Mouse (Mus musculus) hindbrain, embryonic 14.5 days (tissue): ENCODE results near the gene Golt1a. TPM values are rescaled to one million over a fixed set of nuclear protein-coding genes. Genes with fewer than 3 reads are reported as not detected.

Experiments used
- ATAC-seq: fragments of 200-750 bp; cut with Nextera tagmentation; 2 replicates; pipeline ENCODE4 v1.8.0; 2017; ENCODE audit warnings: moderate number of reproducible peaks, mild to moderate bottlenecking, moderate TSS enrichment, moderate library complexity; ENCODE audit not compliant: low FRiP score
- DNase-seq: peaks from one replicate; pipeline ENCODE4 v3.0.0-alpha.2; 2015; ENCODE audit warnings: low spot score
- H3K27ac ChIP-seq: fragments of 300-500 bp; sonication (generic); 2 replicates; pipeline ENCODE4 v1.5.1; 2014; ENCODE audit warnings: mild to moderate bottlenecking, moderate library complexity
- H3K27me3 ChIP-seq: fragments of 300-500 bp; sonication (generic); 2 replicates; pipeline ENCODE4 v1.6.1; 2014; ENCODE audit warnings: mild to moderate bottlenecking, low read length, mixed read lengths; ENCODE audit not compliant: control insufficient read depth, insufficient read depth
- H3K36me3 ChIP-seq: fragments of 300-500 bp; sonication (generic); replicated peaks from 2 replicates; pipeline ENCODE4 v1.6.1; 2014; ENCODE audit not compliant: control insufficient read depth, insufficient read depth
- H3K4me1 ChIP-seq: fragments of 300-500 bp; sonication (generic); replicated peaks from 2 replicates; pipeline ENCODE4 v1.6.1; 2014; ENCODE audit warnings: antibody characterized with exemption, low read length, mixed read lengths; ENCODE audit not compliant: control insufficient read depth, insufficient read depth
- H3K4me2 ChIP-seq: fragments of 300-500 bp; sonication (generic); replicated peaks from 2 replicates; pipeline ENCODE4 v1.6.1; 2014; ENCODE audit warnings: mild to moderate bottlenecking, moderate library complexity
- H3K4me3 ChIP-seq: fragments of 300-500 bp; sonication (generic); replicated peaks from 2 replicates; pipeline ENCODE4 v1.5.1; 2014; ENCODE audit warnings: mild to moderate bottlenecking, low read length
- H3K9ac ChIP-seq: fragments of 300-500 bp; sonication (generic); 2 replicates; pipeline ENCODE4 v1.6.1; 2014
- H3K9me3 ChIP-seq: fragments of 300-500 bp; sonication (generic); 2 replicates; pipeline ENCODE4 v1.6.1; 2016; ENCODE audit warnings: low read length; ENCODE audit not compliant: control insufficient read depth
- WGBS: fragments of 180-500 bp; shearing (Covaris S2); extraction: QIAGEN DNeasy Blood & Tissue Kit; methylation state at CpG from one replicate; pipeline ENCODE4 v1.1.7; 2014; 5-methylcytosine and 5-hydroxymethylcytosine counted together
- polyA plus RNA-seq: library from polyadenylated mRNA; unstranded; fragments of >200 nt; fragmentation: Nextera tagmentation; extraction: Ambion mirVana; gene quantifications from 2 replicates; pipeline ENCODE4 v1.2.1, GENCODE M21; 2014

The Golt1a gene
- polyA plus RNA-seq, 1 experiment from 2014 or later, result not detected

DNA sequence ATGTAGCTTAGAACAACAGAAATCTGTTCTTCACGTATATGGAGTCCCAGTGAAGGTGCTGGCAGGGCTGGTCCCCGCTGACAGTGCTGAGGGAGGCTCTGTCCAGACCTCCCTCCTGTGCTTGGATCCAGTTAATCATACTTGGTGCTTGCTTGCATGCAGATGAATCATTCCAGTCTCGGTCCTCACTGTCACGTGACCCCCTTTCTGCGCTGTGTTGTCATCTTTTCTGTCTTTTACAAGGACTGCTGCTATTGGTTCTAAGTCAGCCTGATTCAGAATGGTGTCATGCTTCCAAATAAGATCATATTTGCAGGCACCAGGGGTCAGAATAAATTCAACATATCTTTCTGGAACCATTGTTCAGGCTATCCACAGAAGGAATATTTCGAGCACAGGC, 17.7 kb upstream of the Golt1a start:
- Histone ChIP-seq H3K27ac (no peak overlapping the region), H3K4me1 (no peaks in the 10 kb centered on the region), H3K4me3 (no peak overlapping the region), H3K9ac (no peak overlapping the region), H3K36me3 (peaks cover 73% of the 10 kb centered on the region), H3K9me3 (no peaks in the 10 kb centered on the region), H3K4me2 (no peak overlapping the region), H3K27me3 (no peaks in the 10 kb centered on the region)
- no peak for ATAC-seq
- no peak for DNase-seq
- 92% methylated on average over 6 of the region's 6 CpGs for whole genome bisulfite sequencing

GRCm38 (mm10) chr1:133292608-133293007, 17.0 kb upstream of the Golt1a start:
- Histone ChIP-seq H3K9ac (no peak overlapping the region), H3K9me3 (no peaks in the 10 kb centered on the region), H3K36me3 (peaks cover 68% of the 10 kb centered on the region), H3K4me2 (no peak overlapping the region), H3K4me1 (no peaks in the 10 kb centered on the region), H3K27ac (no peak overlapping the region), H3K27me3 (no peaks in the 10 kb centered on the region), H3K4me3 (no peak overlapping the region)
- DNase-seq, result no peak
- ATAC-seq, result no peak

GRCm38 (mm10) chr1:133296376-133296775, 13.2 kb upstream of the Golt1a start:
- H3K27ac ChIP-seq, result no peak overlapping the region
- WGBS, result 88% methylated on average over 9 of the region's 9 CpGs
- ATAC-seq (no peak), DNase-seq (no peak)
- no peak overlapping the region for H3K4me3 ChIP-seq
- no peaks in the 10 kb centered on the region for H3K27me3 ChIP-seq
- H3K9ac ChIP-seq, result no peak overlapping the region
- no peaks in the 10 kb centered on the region for H3K4me1 ChIP-seq
- H3K36me3 ChIP-seq, result peaks cover 62% of the 10 kb centered on the region
- H3K9me3 ChIP-seq, result no peaks in the 10 kb centered on the region
- H3K4me2 ChIP-seq, result no peak overlapping the region

DNA sequence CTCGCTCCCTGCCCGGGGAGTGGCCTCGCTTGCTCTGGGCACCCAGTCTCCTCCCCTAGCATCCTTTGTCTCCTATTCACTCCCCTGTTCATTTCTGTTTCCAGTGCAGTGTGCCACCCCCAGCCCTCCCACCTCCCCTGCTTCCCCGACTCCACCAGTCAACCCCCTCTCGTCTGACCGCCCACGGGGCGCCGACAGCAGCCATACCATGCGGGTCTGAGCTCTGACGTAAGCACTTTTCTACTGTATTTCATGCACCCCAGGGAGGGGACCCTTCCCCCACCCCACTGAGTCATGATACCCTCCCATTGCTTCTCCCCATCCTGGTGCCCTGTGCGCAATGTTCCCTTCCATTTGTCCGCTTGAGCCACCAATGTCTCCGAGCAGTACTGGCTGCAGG, 10.8 kb upstream of the Golt1a start:
- Histone ChIP-seq H3K4me3 (no peak overlapping the region), H3K36me3 (peaks cover 43% of the 10 kb centered on the region), H3K27ac (no peak overlapping the region)

GRCm38 (mm10) chr1:133302540-133302939, 7.1 kb upstream of the Golt1a start:
- H3K27me3 ChIP-seq, result no peaks in the 10 kb centered on the region
- ATAC-seq, result no peak
- 45% methylated on average over 3 of the region's 3 CpGs for WGBS
- H3K4me2 ChIP-seq, result no peak overlapping the region
- no peak overlapping the region for H3K9ac ChIP-seq
- peak; percentile 36 for DNase-seq
- no peak overlapping the region for H3K27ac ChIP-seq
- peaks cover 5% of the 10 kb centered on the region; the same call in 1 of the 2 replicates for H3K4me1 ChIP-seq
- no peak overlapping the region for H3K4me3 ChIP-seq
- H3K9me3 ChIP-seq, result no peaks in the 10 kb centered on the region
- H3K36me3 ChIP-seq, result peaks cover 20% of the 10 kb centered on the region

More for the DNA sequence above, 10.8 kb upstream of the Golt1a start:
- Histone ChIP-seq H3K4me2 (no peak overlapping the region), H3K4me1 (no peaks in the 10 kb centered on the region), H3K9me3 (no peaks in the 10 kb centered on the region), H3K27me3 (no peaks in the 10 kb centered on the region), H3K9ac (no peak overlapping the region)
- ATAC-seq, result no peak
- 42% methylated on average over 14 of the region's 14 CpGs for WGBS
- no peak for DNase-seq

DNA sequence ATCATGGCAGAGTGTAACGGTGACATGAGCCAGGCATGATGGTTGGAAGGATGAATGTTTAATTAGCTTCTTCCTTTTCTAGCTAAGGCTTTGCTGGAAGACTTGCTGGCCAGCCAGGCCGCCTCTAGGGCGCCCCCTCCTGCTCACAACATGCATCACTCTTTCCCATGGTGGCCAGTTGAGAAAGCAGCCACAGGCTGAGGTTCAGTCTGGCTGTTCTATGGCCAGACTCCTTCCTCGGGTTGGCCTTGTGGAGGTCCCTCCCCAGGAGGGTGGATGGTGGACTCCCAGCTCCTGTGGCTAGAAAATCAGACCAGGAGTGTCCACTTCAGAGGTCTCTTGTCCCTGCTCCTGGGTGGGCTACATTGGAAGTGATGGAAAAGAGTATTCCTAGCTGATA, 2.8 kb upstream of the Golt1a start:
- WGBS, result 3% methylated on average over 4 of the region's 4 CpGs
- no peaks in the 10 kb centered on the region for H3K27me3 ChIP-seq
- no peak for ATAC-seq

GRCm38 (mm10) chr1:133307318-133307717, 2.3 kb upstream of the Golt1a start:
- Histone ChIP-seq H3K9ac (no peak overlapping the region), H3K27me3 (no peaks in the 10 kb centered on the region), H3K4me3 (no peak overlapping the region), H3K4me1 (peaks cover 6% of the 10 kb centered on the region; the same call in 1 of the 2 replicates), H3K27ac (no peak overlapping the region), H3K9me3 (no peaks in the 10 kb centered on the region), H3K36me3 (no peaks in the 10 kb centered on the region), H3K4me2 (no peak overlapping the region)
- DNase-seq (peak; percentile 90), ATAC-seq (no peak)
- WGBS, result 14% methylated on average over 6 of the region's 6 CpGs

More for the DNA sequence above, 2.8 kb upstream of the Golt1a start:
- Histone ChIP-seq H3K4me1 (peaks cover 5% of the 10 kb centered on the region; the same call in 1 of the 2 replicates), H3K4me3 (no peak overlapping the region), H3K9ac (no peak overlapping the region), H3K27ac (no peak overlapping the region), H3K9me3 (no peaks in the 10 kb centered on the region), H3K4me2 (no peak overlapping the region), H3K36me3 (no peaks in the 10 kb centered on the region)
- peak; percentile 74 for DNase-seq

DNA sequence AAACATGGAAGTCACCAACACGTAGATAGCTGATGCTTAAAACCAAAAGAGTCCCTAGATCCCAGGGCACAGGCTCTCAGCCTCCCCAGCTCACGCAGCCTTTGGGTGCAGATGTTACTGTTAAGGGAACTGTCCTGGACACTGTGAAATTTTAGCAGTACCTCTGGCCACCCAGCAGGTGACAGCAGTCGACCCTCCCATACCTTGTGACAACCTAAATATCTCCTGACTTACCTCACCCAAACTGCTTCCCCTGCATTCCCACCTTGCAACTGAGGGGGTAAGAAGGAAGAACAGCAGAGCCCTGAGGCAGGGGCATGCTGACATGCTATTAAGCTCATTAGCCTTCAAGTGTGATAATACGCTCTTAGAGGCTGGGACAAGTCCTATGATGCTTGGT, 1.6 kb downstream of the Golt1a start:
- ATAC-seq, result no peak

DNA sequence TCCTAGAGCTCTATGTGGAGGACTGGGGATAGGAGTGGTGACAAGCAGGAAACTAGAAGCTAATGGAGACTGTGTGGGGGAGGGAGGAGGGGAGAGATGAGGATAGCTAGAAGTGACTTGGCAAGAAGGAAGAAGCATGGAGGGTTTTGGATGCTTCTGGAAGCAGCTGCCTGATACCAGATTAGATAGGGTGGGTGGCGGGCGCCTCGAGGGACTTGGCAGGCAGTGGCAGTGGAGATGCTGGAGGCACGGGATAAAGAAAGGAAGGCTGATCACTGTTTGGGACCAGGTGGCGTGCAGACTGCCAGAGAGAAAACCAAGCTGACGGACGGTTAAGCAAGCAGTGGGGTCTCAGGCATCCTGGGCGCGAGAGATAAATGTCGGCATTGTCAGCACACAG, 2.3 kb downstream of the Golt1a start:
- no peaks in the 10 kb centered on the region for H3K9me3 ChIP-seq
- no peaks in the 10 kb centered on the region for H3K36me3 ChIP-seq
- H3K27me3 ChIP-seq, result no peaks in the 10 kb centered on the region
- H3K4me3 ChIP-seq, result no peak overlapping the region
- no peak overlapping the region for H3K9ac ChIP-seq
- peak overlapping the region; percentile 53; the same call in 1 of the 2 replicates for H3K27ac ChIP-seq
- H3K4me1 ChIP-seq, result peaks cover 11% of the 10 kb centered on the region; the same call in 1 of the 2 replicates
- ATAC-seq (peak; percentile 68), DNase-seq (peak; percentile 36)
- WGBS, result 20% methylated on average over 10 of the region's 10 CpGs
- H3K4me2 ChIP-seq, result 0 out of 2 replicates have a peak overlapping the region, but pooled peaks have one; percentile 22

More for the DNA sequence above, 1.6 kb downstream of the Golt1a start:
- WGBS, result 58% methylated on average over 4 of the region's 4 CpGs
- no peak overlapping the region for H3K4me3 ChIP-seq
- no peaks in the 10 kb centered on the region for H3K27me3 ChIP-seq
- no peak for DNase-seq
- no peak overlapping the region for H3K27ac ChIP-seq
- no peak overlapping the region for H3K4me2 ChIP-seq
- H3K36me3 ChIP-seq, result no peaks in the 10 kb centered on the region
- peaks cover 13% of the 10 kb centered on the region; the same call in 1 of the 2 replicates for H3K4me1 ChIP-seq
- H3K9ac ChIP-seq, result no peak overlapping the region
- no peaks in the 10 kb centered on the region for H3K9me3 ChIP-seq

GRCm38 (mm10) chr1:133314364-133314763, 4.8 kb downstream of the Golt1a start:
- no peaks in the 10 kb centered on the region for H3K9me3 ChIP-seq
- no peak overlapping the region for H3K27ac ChIP-seq
- H3K4me2 ChIP-seq, result no peak overlapping the region
- 0 out of 2 replicates have a peak, but pooled peaks cover 8% of the 10 kb centered on the region for H3K4me1 ChIP-seq
- H3K27me3 ChIP-seq, result no peaks in the 10 kb centered on the region
- no peak for ATAC-seq
- no peak overlapping the region for H3K4me3 ChIP-seq
- WGBS, result 19% methylated on average over 8 of the region's 8 CpGs
- peak; percentile 55 for DNase-seq
- no peak overlapping the region for H3K9ac ChIP-seq
- no peaks in the 10 kb centered on the region for H3K36me3 ChIP-seq
